Mouse (Mus musculus): Measurements from ENCODE around the gene Gm8765.
"Not testable (repeated sequence)": the region's sequence is repeated elsewhere in the genome, so short reads cannot be mapped to it uniquely, and the experiment has no call there.

DNA sequence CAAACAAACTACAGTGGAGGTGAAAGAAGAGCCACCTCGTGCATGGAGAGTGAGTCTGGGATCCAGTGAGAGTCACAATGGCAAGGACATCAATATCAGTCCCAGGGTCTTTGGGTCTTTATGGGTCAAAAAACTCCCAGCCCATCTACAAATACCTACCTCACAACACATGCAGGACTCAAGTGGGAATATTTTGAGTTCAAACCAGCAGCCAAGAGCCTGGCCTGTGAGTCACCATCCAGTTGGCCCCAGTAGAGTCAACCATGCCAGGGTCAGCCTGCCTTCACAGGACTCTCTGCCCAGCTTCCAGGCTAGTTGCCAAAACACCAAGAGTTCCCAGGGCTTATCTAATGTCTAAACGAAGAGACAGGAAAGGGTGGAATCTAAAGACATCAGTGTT is 49.3 kb upstream of the Gm8765 start:
- TF ChIP-seq CTCF (IDR thresholded peaks at IDR 0.05; ENCODE audit: control insufficient read depth, insufficient read depth, insufficient read length); MYOD1 (IDR thresholded peaks at IDR 0.05; ENCODE audit: control insufficient read depth, insufficient read length, low read depth); MYOG (IDR thresholded peaks at IDR 0.05; ENCODE audit: control insufficient read depth, extremely low read depth, insufficient read length); MAX (IDR thresholded peaks at IDR 0.05); USF1 (IDR thresholded peaks at IDR 0.05; ENCODE audit: low read depth): not testable (repeated sequence)

Measured in C2C12 (cell line).